Mouse (Mus musculus): ENCODE measurements at regions not wholly inside any gene's neighbourhood (a gene's known extent, or its start where the extent isn't known, plus 50 kb on each side); places are given as distances from the start of the nearest gene placed in this dataset.

DNA sequence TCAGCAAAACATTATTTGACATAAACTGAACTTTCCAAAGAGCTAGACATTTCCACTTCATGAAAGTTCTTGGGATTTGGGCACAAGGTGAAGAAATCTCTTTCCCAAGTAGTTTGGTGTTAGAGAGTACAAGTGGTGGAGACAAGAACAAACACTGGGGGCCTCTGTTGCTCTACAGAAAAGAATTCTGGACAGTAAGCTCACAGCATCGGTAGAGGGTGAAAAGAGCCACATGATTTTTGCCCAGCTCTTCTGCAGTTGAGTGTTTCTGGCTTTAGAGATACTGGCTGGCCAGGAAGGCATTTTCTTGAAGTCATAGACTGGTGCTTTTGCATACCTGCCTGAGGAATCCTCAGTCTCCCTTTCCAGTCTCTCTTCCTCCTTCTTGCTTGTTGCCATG lies 127.8 kb downstream of the Stk31 start:
- Histone ChIP-seq H3K9me3 (replicated peaks; ENCODE audit: control insufficient read depth, low read length) (no peaks in the 10 kb centered on the region), H3K9ac (replicated peaks; ENCODE audit: low read length) (no peak overlapping the region), H3K27me3 (ENCODE audit: control insufficient read depth, insufficient read depth, low read length) (no peaks in the 10 kb centered on the region), H3K4me1 (ENCODE audit: control insufficient read depth, insufficient read depth, low read length) (no peaks in the 10 kb centered on the region), H3K27ac (replicated peaks; ENCODE audit: low read depth, low read length) (no peak overlapping the region), H3K4me3 (ENCODE audit: low read depth, low read length) (no peak overlapping the region), H3K36me3 (replicated peaks; ENCODE audit: control insufficient read depth, insufficient read depth, low read depth, low read length) (no peaks in the 10 kb centered on the region), H3K4me2 (ENCODE audit: low read depth, low read length) (no peak overlapping the region)
- ATAC-seq (replicated peaks; ENCODE audit: insufficient number of reproducible peaks, low FRiP score, low TSS enrichment, low read depth): no peak
- DNase-seq (ENCODE audit: low spot score): peak; percentile 16
- 18% methylated on average over 1 of the region's 1 CpGs for WGBS

DNA sequence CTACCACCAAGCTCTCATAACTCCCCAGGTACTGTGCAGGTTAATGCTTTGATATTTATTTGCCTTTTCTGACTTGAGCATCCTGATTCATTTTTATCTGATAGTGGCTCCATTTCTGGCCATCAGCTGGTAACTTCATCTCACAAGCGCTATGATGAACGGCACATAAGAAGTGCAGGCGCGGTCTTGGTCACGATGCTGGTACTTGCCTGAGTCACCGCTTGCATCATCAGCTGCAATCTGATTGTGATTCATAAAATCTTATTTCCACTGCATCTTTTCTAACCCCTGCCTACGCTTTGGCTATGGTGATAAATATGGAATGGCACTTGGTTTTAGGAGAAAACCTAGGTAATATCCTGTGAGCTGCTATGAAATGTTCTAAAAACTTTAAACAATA lies 128.3 kb downstream of the Stk31 start:
- no peaks in the 10 kb centered on the region for H3K4me1 ChIP-seq (ENCODE audit: control insufficient read depth, insufficient read depth, low read length)
- no peaks in the 10 kb centered on the region for H3K27me3 ChIP-seq (ENCODE audit: control insufficient read depth, insufficient read depth, low read length)
- H3K4me3 ChIP-seq (ENCODE audit: low read depth, low read length): no peak overlapping the region
- H3K27ac ChIP-seq (replicated peaks; ENCODE audit: low read depth, low read length): no peak overlapping the region
- 95% methylated on average over 7 of the region's 7 CpGs for WGBS
- no peak overlapping the region for H3K9ac ChIP-seq (replicated peaks; ENCODE audit: low read length)
- H3K4me2 ChIP-seq (ENCODE audit: low read depth, low read length): no peak overlapping the region
- no peak for DNase-seq (ENCODE audit: low spot score)
- H3K36me3 ChIP-seq (replicated peaks; ENCODE audit: control insufficient read depth, insufficient read depth, low read depth, low read length): no peaks in the 10 kb centered on the region
- no peak for ATAC-seq (replicated peaks; ENCODE audit: insufficient number of reproducible peaks, low FRiP score, low TSS enrichment, low read depth)
- no peaks in the 10 kb centered on the region for H3K9me3 ChIP-seq (replicated peaks; ENCODE audit: control insufficient read depth, low read length)

DNA sequence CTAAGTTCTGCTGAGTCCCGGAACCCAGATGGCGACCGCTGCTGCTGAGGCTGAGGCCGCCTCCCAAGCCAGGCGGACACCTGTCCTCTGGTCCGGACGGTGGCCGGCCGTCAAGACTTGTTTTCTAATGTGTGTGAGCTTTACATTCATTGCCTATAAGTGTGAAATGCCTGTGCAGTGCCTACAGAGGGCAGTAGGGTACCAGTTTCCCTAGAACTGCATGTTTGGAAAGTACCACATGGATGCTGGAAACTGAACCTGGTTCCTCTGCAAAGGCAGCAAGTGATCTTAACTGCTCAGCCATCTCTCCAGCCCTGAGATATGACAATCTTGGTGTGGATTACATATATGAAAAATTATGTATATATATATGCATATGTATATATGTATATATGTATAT lies 138.6 kb downstream of the Stk31 start:
- no peak overlapping the region for H3K27ac ChIP-seq (replicated peaks; ENCODE audit: low read depth, low read length)
- no peak overlapping the region for H3K4me2 ChIP-seq (ENCODE audit: low read depth, low read length)
- H3K4me3 ChIP-seq (ENCODE audit: low read depth, low read length): no peak overlapping the region
- DNase-seq (ENCODE audit: low spot score) (no peak), ATAC-seq (replicated peaks; ENCODE audit: insufficient number of reproducible peaks, low FRiP score, low TSS enrichment, low read depth) (no peak)
- no peak overlapping the region for H3K9ac ChIP-seq (replicated peaks; ENCODE audit: low read length)
- no peaks in the 10 kb centered on the region for H3K36me3 ChIP-seq (replicated peaks; ENCODE audit: control insufficient read depth, insufficient read depth, low read depth, low read length)
- 89% methylated on average over 6 of the region's 9 CpGs for WGBS
- H3K9me3 ChIP-seq (replicated peaks; ENCODE audit: control insufficient read depth, low read length): no peaks in the 10 kb centered on the region
- H3K27me3 ChIP-seq (ENCODE audit: control insufficient read depth, insufficient read depth, low read length): no peaks in the 10 kb centered on the region
- no peaks in the 10 kb centered on the region for H3K4me1 ChIP-seq (ENCODE audit: control insufficient read depth, insufficient read depth, low read length)

DNA sequence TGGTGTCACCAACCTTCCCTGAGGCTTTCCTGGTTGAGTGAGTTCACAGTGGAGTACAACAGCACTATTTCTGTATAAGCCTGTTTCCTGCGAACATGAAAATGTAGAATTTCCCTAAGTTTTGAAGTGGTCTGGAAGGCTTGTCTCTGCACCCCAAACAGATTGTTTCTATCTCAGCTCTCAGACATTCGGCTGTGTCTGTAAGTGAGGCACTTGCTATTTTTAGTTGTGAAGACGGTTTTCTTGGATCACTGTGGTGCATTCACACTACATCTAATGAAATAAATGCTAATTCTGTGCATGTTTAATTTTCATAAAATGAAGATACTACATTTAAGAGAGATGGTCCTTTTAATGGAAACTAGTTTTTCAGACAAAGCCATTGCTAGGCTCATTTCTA lies 139.1 kb downstream of the Stk31 start:
- DNase-seq (ENCODE audit: low spot score) (no peak), ATAC-seq (replicated peaks; ENCODE audit: insufficient number of reproducible peaks, low FRiP score, low TSS enrichment, low read depth) (no peak)
- no peaks in the 10 kb centered on the region for H3K9me3 ChIP-seq (replicated peaks; ENCODE audit: control insufficient read depth, low read length)
- H3K27me3 ChIP-seq (ENCODE audit: control insufficient read depth, insufficient read depth, low read length): no peaks in the 10 kb centered on the region
- no peaks in the 10 kb centered on the region for H3K4me1 ChIP-seq (ENCODE audit: control insufficient read depth, insufficient read depth, low read length)
- no peak overlapping the region for H3K4me2 ChIP-seq (ENCODE audit: low read depth, low read length)
- H3K27ac ChIP-seq (replicated peaks; ENCODE audit: low read depth, low read length): no peak overlapping the region
- no peak overlapping the region for H3K4me3 ChIP-seq (ENCODE audit: low read depth, low read length)
- 85% methylated on average over 3 of the region's 3 CpGs for WGBS
- H3K36me3 ChIP-seq (replicated peaks; ENCODE audit: control insufficient read depth, insufficient read depth, low read depth, low read length): no peaks in the 10 kb centered on the region
- H3K9ac ChIP-seq (replicated peaks; ENCODE audit: low read length): no peak overlapping the region

DNA sequence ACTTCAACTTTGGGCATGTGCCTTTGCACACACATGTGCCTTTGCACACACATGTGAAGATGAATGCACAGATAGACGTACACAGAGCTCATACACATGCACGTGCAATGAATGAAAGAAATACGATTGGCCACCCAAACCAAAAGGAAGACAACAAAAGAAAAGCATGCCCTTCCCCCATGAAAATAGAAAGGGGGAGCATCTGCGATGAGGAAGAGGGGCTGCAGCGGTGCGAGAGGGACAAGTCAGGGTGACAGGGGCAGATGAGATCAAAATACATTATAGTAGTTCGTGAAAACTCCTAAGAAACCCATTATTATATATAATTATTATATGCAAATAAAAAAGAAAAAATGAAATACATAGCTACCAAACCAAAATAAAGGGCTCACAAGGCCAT lies 149.5 kb downstream of the Stk31 start:
- no peak for ATAC-seq (replicated peaks; ENCODE audit: insufficient number of reproducible peaks, low FRiP score, low TSS enrichment, low read depth)
- no peaks in the 10 kb centered on the region for H3K9me3 ChIP-seq (replicated peaks; ENCODE audit: control insufficient read depth, low read length)
- no peaks in the 10 kb centered on the region for H3K27me3 ChIP-seq (ENCODE audit: control insufficient read depth, insufficient read depth, low read length)
- no peaks in the 10 kb centered on the region for H3K36me3 ChIP-seq (replicated peaks; ENCODE audit: control insufficient read depth, insufficient read depth, low read depth, low read length)
- no peak for DNase-seq (ENCODE audit: low spot score)
- H3K4me1 ChIP-seq (ENCODE audit: control insufficient read depth, insufficient read depth, low read length): no peaks in the 10 kb centered on the region
- H3K4me3 ChIP-seq (ENCODE audit: low read depth, low read length): no peak overlapping the region
- H3K9ac ChIP-seq (replicated peaks; ENCODE audit: low read length): no peak overlapping the region
- WGBS: 87% methylated on average over 7 of the region's 7 CpGs
- no peak overlapping the region for H3K27ac ChIP-seq (replicated peaks; ENCODE audit: low read depth, low read length)
- H3K4me2 ChIP-seq (ENCODE audit: low read depth, low read length): no peak overlapping the region

DNA sequence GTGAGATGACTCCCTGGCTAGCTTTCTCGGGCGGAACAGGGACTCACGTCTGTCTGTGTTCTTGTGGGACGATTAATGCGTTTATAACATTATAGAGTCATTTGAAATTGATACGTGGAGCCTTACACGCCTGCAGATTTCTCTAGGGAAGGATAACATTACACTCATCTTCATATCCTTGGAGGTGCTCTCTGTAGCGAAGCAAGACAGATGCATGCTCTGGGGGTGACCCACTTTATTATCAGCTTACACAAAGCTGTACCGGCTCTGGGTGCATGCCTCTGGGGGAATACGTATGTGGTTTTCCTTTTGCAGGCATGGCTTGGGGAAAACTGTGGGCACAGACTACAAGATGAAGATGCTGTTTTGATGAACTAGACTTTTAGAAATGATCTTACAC lies 159.7 kb downstream of the Stk31 start:
- Histone ChIP-seq H3K36me3 (replicated peaks; ENCODE audit: control insufficient read depth, insufficient read depth, low read depth, low read length) (no peaks in the 10 kb centered on the region), H3K27ac (replicated peaks; ENCODE audit: low read depth, low read length) (no peak overlapping the region), H3K9ac (replicated peaks; ENCODE audit: low read length) (no peak overlapping the region), H3K27me3 (ENCODE audit: control insufficient read depth, insufficient read depth, low read length) (no peaks in the 10 kb centered on the region), H3K4me1 (ENCODE audit: control insufficient read depth, insufficient read depth, low read length) (no peaks in the 10 kb centered on the region), H3K4me2 (ENCODE audit: low read depth, low read length) (no peak overlapping the region), H3K4me3 (ENCODE audit: low read depth, low read length) (no peak overlapping the region), H3K9me3 (replicated peaks; ENCODE audit: control insufficient read depth, low read length) (no peaks in the 10 kb centered on the region)
- ATAC-seq (replicated peaks; ENCODE audit: insufficient number of reproducible peaks, low FRiP score, low TSS enrichment, low read depth): no peak
- no peak for DNase-seq (ENCODE audit: low spot score)
- 71% methylated on average over 10 of the region's 10 CpGs for WGBS

DNA sequence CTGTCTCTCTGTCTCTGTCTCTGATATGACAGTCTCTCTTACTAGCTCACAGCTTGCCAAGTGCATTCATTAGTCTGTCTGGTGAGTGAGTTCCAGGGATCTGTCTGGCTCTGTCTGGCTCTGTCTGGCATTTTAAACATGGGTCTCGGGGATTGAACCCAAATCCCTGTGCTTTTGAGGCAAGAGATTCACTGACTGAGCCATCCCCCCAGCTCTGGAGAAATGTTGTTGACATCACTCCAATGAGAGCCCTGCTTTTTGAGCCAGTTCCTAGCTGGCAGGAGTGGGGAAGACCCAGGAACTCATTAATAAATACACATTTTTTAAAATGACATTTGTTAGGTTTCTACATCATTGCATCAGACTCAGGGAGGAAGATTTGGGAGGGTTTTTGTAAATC lies 163.1 kb downstream of the Stk31 start:
- no peak overlapping the region for H3K27ac ChIP-seq (replicated peaks; ENCODE audit: low read depth, low read length)
- H3K4me1 ChIP-seq (ENCODE audit: control insufficient read depth, insufficient read depth, low read length): no peaks in the 10 kb centered on the region
- no peak overlapping the region for H3K4me3 ChIP-seq (ENCODE audit: low read depth, low read length)
- DNase-seq (ENCODE audit: low spot score) (no peak), ATAC-seq (replicated peaks; ENCODE audit: insufficient number of reproducible peaks, low FRiP score, low TSS enrichment, low read depth) (no peak)
- no peak overlapping the region for H3K4me2 ChIP-seq (ENCODE audit: low read depth, low read length)
- no peaks in the 10 kb centered on the region for H3K27me3 ChIP-seq (ENCODE audit: control insufficient read depth, insufficient read depth, low read length)
- H3K9me3 ChIP-seq (replicated peaks; ENCODE audit: control insufficient read depth, low read length): no peaks in the 10 kb centered on the region
- WGBS: 74% methylated on average over 1 of the region's 1 CpGs
- H3K9ac ChIP-seq (replicated peaks; ENCODE audit: low read length): no peak overlapping the region
- no peaks in the 10 kb centered on the region for H3K36me3 ChIP-seq (replicated peaks; ENCODE audit: control insufficient read depth, insufficient read depth, low read depth, low read length)

DNA sequence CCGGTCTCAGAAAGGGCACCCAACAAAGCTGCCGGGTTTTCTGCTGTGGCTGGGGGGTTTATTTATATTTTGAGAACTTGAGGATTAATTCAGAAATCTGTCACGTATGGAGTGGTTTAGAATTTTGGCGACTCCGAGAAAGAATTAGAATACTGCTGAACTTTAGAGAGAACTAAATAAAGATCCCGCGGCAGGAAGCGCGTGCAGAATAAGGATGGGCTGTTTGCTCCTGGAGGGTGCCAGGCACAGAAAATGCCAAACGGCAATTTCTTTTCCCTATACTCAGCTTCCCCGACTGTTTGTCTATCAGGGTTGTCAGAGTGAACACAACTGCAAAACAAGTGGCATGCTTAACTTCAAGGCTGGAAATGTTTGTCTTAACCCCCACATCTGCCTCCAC lies 163.7 kb downstream of the Stk31 start:
- Histone ChIP-seq H3K4me2 (ENCODE audit: low read depth, low read length) (no peak overlapping the region), H3K9ac (replicated peaks; ENCODE audit: low read length) (no peak overlapping the region), H3K9me3 (replicated peaks; ENCODE audit: control insufficient read depth, low read length) (no peaks in the 10 kb centered on the region), H3K27me3 (ENCODE audit: control insufficient read depth, insufficient read depth, low read length) (no peaks in the 10 kb centered on the region), H3K4me3 (ENCODE audit: low read depth, low read length) (no peak overlapping the region), H3K4me1 (ENCODE audit: control insufficient read depth, insufficient read depth, low read length) (no peaks in the 10 kb centered on the region), H3K36me3 (replicated peaks; ENCODE audit: control insufficient read depth, insufficient read depth, low read depth, low read length) (no peaks in the 10 kb centered on the region), H3K27ac (replicated peaks; ENCODE audit: low read depth, low read length) (no peak overlapping the region)
- no peak for DNase-seq (ENCODE audit: low spot score)
- ATAC-seq (replicated peaks; ENCODE audit: insufficient number of reproducible peaks, low FRiP score, low TSS enrichment, low read depth): no peak
- 86% methylated on average over 11 of the region's 11 CpGs for WGBS

DNA sequence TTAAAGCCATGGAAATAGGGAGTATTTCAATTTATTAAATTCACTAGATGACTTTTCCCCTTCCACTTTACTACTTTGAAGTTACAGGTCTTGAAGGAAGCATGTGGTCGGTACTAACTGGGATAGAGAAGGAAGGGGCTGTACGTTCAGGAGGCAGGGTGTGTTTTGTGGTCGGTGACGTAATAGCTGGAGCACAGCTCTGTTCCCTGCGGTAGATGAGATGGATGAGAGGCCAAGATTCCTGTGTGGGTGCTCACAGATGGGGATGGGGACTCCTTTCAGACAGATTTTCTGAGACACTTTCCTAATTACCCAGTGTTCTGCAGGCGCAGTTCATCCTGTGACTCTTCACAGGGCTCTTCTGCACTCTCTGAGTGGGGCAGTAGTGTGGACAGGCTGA lies 182.9 kb downstream of the Stk31 start:
- H3K4me3 ChIP-seq (ENCODE audit: low read depth, low read length): no peak overlapping the region
- H3K9me3 ChIP-seq (replicated peaks; ENCODE audit: control insufficient read depth, low read length): no peaks in the 10 kb centered on the region
- H3K27me3 ChIP-seq (ENCODE audit: control insufficient read depth, insufficient read depth, low read length): no peaks in the 10 kb centered on the region
- ATAC-seq (replicated peaks; ENCODE audit: insufficient number of reproducible peaks, low FRiP score, low TSS enrichment, low read depth) (no peak), DNase-seq (ENCODE audit: low spot score) (no peak)
- no peaks in the 10 kb centered on the region for H3K36me3 ChIP-seq (replicated peaks; ENCODE audit: control insufficient read depth, insufficient read depth, low read depth, low read length)
- H3K9ac ChIP-seq (replicated peaks; ENCODE audit: low read length): no peak overlapping the region
- H3K4me2 ChIP-seq (ENCODE audit: low read depth, low read length): no peak overlapping the region
- no peak overlapping the region for H3K27ac ChIP-seq (replicated peaks; ENCODE audit: low read depth, low read length)
- WGBS: 81% methylated on average over 6 of the region's 6 CpGs
- no peaks in the 10 kb centered on the region for H3K4me1 ChIP-seq (ENCODE audit: control insufficient read depth, insufficient read depth, low read length)

Measured in embryonic facial prominence, embryonic 11.5 days (tissue).